Mouse (Mus musculus): ENCODE measurements at regions not wholly inside any gene's neighbourhood (a gene's known extent, or its start where the extent isn't known, plus 50 kb on each side); places are given as distances from the start of the nearest gene placed in this dataset.
A peak's percentile ranks its signal among the peaks of the same experiment; 100 is the strongest.

- DNase-seq (ENCODE audit: low spot score in 2 of 2) = no peak
Measured at GRCm38 (mm10) chr3:40058719-40059420, 472.2 kb upstream of the Intu start.

GRCm38 (mm10) chr3:40070137-40070667, 460.9 kb upstream of the Intu start:
- no peak for DNase-seq (ENCODE audit: low spot score in 2 of 2)

GRCm38 (mm10) chr3:40076824-40077223, 454.3 kb upstream of the Intu start:
- DNase-seq (ENCODE audit: low spot score in 2 of 2) = no peak

- peak; percentile 25 to 37 for DNase-seq (ENCODE audit: low spot score in 2 of 2)
Measured at GRCm38 (mm10) chr3:40085116-40085515, 446.0 kb upstream of the Intu start.

GRCm38 (mm10) chr3:40091773-40092343, 439.2 kb upstream of the Intu start:
- no peak for DNase-seq (ENCODE audit: low spot score in 2 of 2)

- DNase-seq (ENCODE audit: low spot score in 2 of 2) = no peak
Measured at GRCm38 (mm10) chr3:40092765-40093368, 438.2 kb upstream of the Intu start.

GRCm38 (mm10) chr3:40094040-40094439, 437.0 kb upstream of the Intu start:
- no peak for DNase-seq (ENCODE audit: low spot score in 2 of 2)

GRCm38 (mm10) chr3:40094701-40095100, 436.4 kb upstream of the Intu start:
- DNase-seq (ENCODE audit: low spot score in 2 of 2) = no peak

- no peak for DNase-seq (ENCODE audit: low spot score in 2 of 2)
Measured at GRCm38 (mm10) chr3:40102698-40103097, 428.4 kb upstream of the Intu start.

- no peak for DNase-seq (ENCODE audit: low spot score in 2 of 2)
Measured at GRCm38 (mm10) chr3:40114811-40115210, 416.3 kb upstream of the Intu start.

GRCm38 (mm10) chr3:40118551-40118950, 412.5 kb upstream of the Intu start:
- DNase-seq (ENCODE audit: low spot score in 2 of 2) = no peak

- DNase-seq (ENCODE audit: low spot score in 2 of 2) = no peak
Measured at GRCm38 (mm10) chr3:40119462-40119861, 411.6 kb upstream of the Intu start.

GRCm38 (mm10) chr3:40120298-40120875, 410.7 kb upstream of the Intu start:
- peak; percentile 67 to 69 for DNase-seq (ENCODE audit: low spot score in 2 of 2)

- DNase-seq (ENCODE audit: low spot score in 2 of 2) = no peak
Measured at GRCm38 (mm10) chr3:40123558-40124236, 407.4 kb upstream of the Intu start.

GRCm38 (mm10) chr3:40126903-40127302, 404.2 kb upstream of the Intu start:
- DNase-seq (ENCODE audit: low spot score in 2 of 2) = no peak

GRCm38 (mm10) chr3:40130858-40131584, 400.1 kb upstream of the Intu start:
- no peak for DNase-seq (ENCODE audit: low spot score in 2 of 2)

GRCm38 (mm10) chr3:40138671-40139070, 392.4 kb upstream of the Intu start:
- no peak for DNase-seq (ENCODE audit: low spot score in 2 of 2)

GRCm38 (mm10) chr3:40142229-40142628, 388.9 kb upstream of the Intu start:
- no peak for DNase-seq (ENCODE audit: low spot score in 2 of 2)

GRCm38 (mm10) chr3:40158631-40159030, 372.5 kb upstream of the Intu start:
- DNase-seq (ENCODE audit: low spot score in 2 of 2) = no peak

GRCm38 (mm10) chr3:40159591-40160145, 371.4 kb upstream of the Intu start:
- no peak for DNase-seq (ENCODE audit: low spot score in 2 of 2)

GRCm38 (mm10) chr3:40164181-40164580, 366.9 kb upstream of the Intu start:
- DNase-seq (ENCODE audit: low spot score in 2 of 2) = no peak
